ENCODE assay signal across 26 mouse cellular contexts in the genomic region with DNA sequence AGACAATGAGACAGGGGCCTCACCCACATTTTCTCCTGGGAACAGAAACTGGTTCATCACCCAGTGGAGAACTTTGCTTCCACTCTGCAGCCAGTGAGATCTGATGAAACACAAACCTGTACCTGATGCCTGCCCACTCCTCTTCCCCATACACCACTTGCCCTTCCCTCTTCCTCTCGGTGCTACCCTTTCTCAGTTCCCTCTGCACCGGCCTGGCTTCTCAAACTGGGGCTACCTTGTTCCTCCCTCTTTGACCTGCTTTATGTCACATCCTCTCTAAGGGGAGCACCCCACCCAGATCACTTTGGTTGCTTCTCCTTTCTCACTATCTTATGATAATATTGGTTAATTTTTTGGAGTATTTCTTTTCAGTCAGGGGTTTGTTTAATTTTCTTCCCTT. TPM values are rescaled to one million over a fixed set of nuclear protein-coding genes. Genes with fewer than 3 reads are reported as not detected.
DNase-seq lines count a peak whose midpoint lies in the region; ATAC-seq and TF ChIP-seq lines count a peak whose summit lies in the region.
"Had no signal": no experiment of that assay in that cellular context is flagged by ENCODE, and none has a peak within 500 bp of the region (broad histone marks: within the 10 kb centered on the region; RNA-seq: fewer than 3 reads in every experiment).

No protein-coding gene starts in this region.

- TF ChIP-seq CTCF in CH12.LX (conservative IDR thresholded peaks at IDR 0.05 in 1 of 2, IDR thresholded peaks at IDR 0.05 in 1 of 2; ENCODE audit: low read depth in 2 of 2, low read length in 2 of 2), result no peak

- no peak overlapping the region for H3K9ac ChIP-seq in liver, embryonic 13.5 days
- H3K9ac ChIP-seq in CH12.LX (ENCODE audit: insufficient read depth, low read depth), result no peak overlapping the region
- H3K9ac ChIP-seq: heart, embryonic 12.5 days; limb, embryonic 13.5 days; liver, embryonic 14.5 days had no signal

- H3K36me3 ChIP-seq in liver, embryonic 13.5 days, result no peaks in the 10 kb centered on the region
- no peaks in the 10 kb centered on the region for H3K36me3 ChIP-seq in CH12.LX (replicated peaks in 1 of 2; ENCODE audit: control insufficient read depth in 1 of 2, insufficient read depth in 1 of 2, low read length in 1 of 2)
- H3K36me3 ChIP-seq: forebrain, embryonic 10.5 days; heart, embryonic 12.5 days; limb, embryonic 13.5 days had no signal

- H3K4me3 ChIP-seq in liver, embryonic 13.5 days (replicated peaks), result no peak overlapping the region
- H3K4me3 ChIP-seq in CH12.LX (replicated peaks in 1 of 3; ENCODE audit: low read depth in 2 of 3, low read length in 2 of 3, poor library complexity in 1 of 3), result no peak overlapping the region
- H3K4me3 ChIP-seq: forebrain, embryonic 10.5 days; heart, embryonic 12.5 days; limb, embryonic 13.5 days had no signal

- no peaks in the 10 kb centered on the region for H3K9me3 ChIP-seq in liver, embryonic 13.5 days (replicated peaks)
- no peaks in the 10 kb centered on the region for H3K9me3 ChIP-seq in CH12.LX (replicated peaks; ENCODE audit: low read length)
- H3K9me3 ChIP-seq: forebrain, embryonic 10.5 days; heart, embryonic 12.5 days; limb, embryonic 13.5 days had no signal

- peak overlapping the region; percentile 13; the same call in 1 of the 2 replicates for H3K27ac ChIP-seq in liver, embryonic 13.5 days
- no peak overlapping the region for H3K27ac ChIP-seq in CH12.LX (ENCODE audit: insufficient read depth, low read depth)
- H3K27ac ChIP-seq: forebrain, embryonic 10.5 days; hindbrain, postnatal 0 days; limb, embryonic 13.5 days; liver, embryonic 14.5 days had no signal

- TF ChIP-seq POLR2A in CH12.LX (IDR thresholded peaks at IDR 0.05; ENCODE audit: low read depth, low read length), result no peak

- WGBS in liver, embryonic 13.5 days (ENCODE audit: insufficient replicate concordance), result 57% methylated on average over 2 of the region's 2 CpGs

- no peak for DNase-seq in liver, embryonic 13.5 days
- DNase-seq in liver, result no peak
- peak; percentile 68 for DNase-seq in A20 (ENCODE audit: low read depth, low spot score)
- DNase-seq in CH12.LX (ENCODE audit: extremely low read depth), result peak; percentile 57
- no peak for DNase-seq in layer of hippocampus, adult 8-10 months (ENCODE audit: low spot score in 2 of 2)
- DNase-seq in adrenal gland, postnatal 36 days, result no peak
- DNase-seq: adrenal gland, postnatal 25 days; cerebellum, adult 9-11 months; heart, postnatal 14 days; kidney, adult 9 months; kidney, postnatal 36 days; lung, postnatal 14 days; thymus, postnatal 14 days had no signal

- TF ChIP-seq EP300 in CH12.LX (IDR thresholded peaks at IDR 0.05; ENCODE audit: low read length), result 0 out of 2 replicates have a peak, but pooled peaks have one; percentile 13

- ATAC-seq in liver, embryonic 13.5 days (ENCODE audit: low read depth), result no peak
- peak; percentile 92 for ATAC-seq in monocyte, adult 5-6 weeks (replicated peaks; ENCODE audit: insufficient number of reproducible peaks, low FRiP score, low TSS enrichment, poor library complexity, severe bottlenecking)
- ATAC-seq: forebrain, embryonic 16.5 days; hindbrain, postnatal 0 days; intestine, embryonic 16.5 days; midbrain, embryonic 16.5 days had no signal

- peaks cover 16% of the 10 kb centered on the region for H3K4me1 ChIP-seq in liver, embryonic 13.5 days (replicated peaks)
- H3K4me1 ChIP-seq in CH12.LX (ENCODE audit: control insufficient read depth in 1 of 2, insufficient read depth in 2 of 2), result peaks cover 7 to 55% of the 10 kb centered on the region in 2 experiments; a peak in 3 of 4 replicates
- H3K4me1 ChIP-seq: limb, embryonic 13.5 days had no signal

- no peaks in the 10 kb centered on the region; the same call in 1 of the 2 replicates for H3K79me2 ChIP-seq in CH12.LX (replicated peaks; ENCODE audit: control insufficient read depth, extremely low read depth, insufficient read depth, poor library complexity, severe bottlenecking)

- H3K27me3 ChIP-seq in liver, embryonic 13.5 days, result no peaks in the 10 kb centered on the region
- no peaks in the 10 kb centered on the region for H3K27me3 ChIP-seq in CH12.LX (replicated peaks)
- H3K27me3 ChIP-seq: heart, embryonic 12.5 days; limb, embryonic 13.5 days had no signal

- H3K4me2 ChIP-seq in liver, embryonic 13.5 days, result no peak overlapping the region
- H3K4me2 ChIP-seq in CH12.LX (ENCODE audit: insufficient read depth, low read depth, poor library complexity, severe bottlenecking), result no peak overlapping the region
- H3K4me2 ChIP-seq: heart, embryonic 12.5 days; limb, embryonic 13.5 days had no signal

- dilution Hi-C loops in CH12.LX (cut with MboI; ENCODE audit: extremely low pct_ligation_motif_present, extremely low pct_unique_long_range_greater_than_20kb, low sequenced_read_pairs), result no loop called here

- in situ Hi-C loops in CH12.LX (cut with MboI; ENCODE audit: low pct_ligation_motif_present, low pct_unique_long_range_greater_than_20kb, low sequenced_read_pairs), result no loop called here

- no peak for TF ChIP-seq RAD21 in CH12.LX (IDR thresholded peaks at IDR 0.05; ENCODE audit: low read depth, low read length)

TF ChIP-seq in CH12.LX, 34 proteins besides CTCF, POLR2A, EP300 and RAD21:
- TF ChIP-seq NRF1 (IDR thresholded peaks at IDR 0.05; ENCODE audit: low read depth, low read length) (no peak), PAX5 (IDR thresholded peaks at IDR 0.05; ENCODE audit: low read length) (no peak), IRF4 (IDR thresholded peaks at IDR 0.05; ENCODE audit: low read depth, low read length) (no peak; the same call in 1 of the 2 replicates), USF1 (IDR thresholded peaks at IDR 0.05; ENCODE audit: low read depth, low read length) (no peak), JUN (IDR thresholded peaks at IDR 0.05; ENCODE audit: insufficient read depth, low read depth, low read length) (no peak), ELF1 (IDR thresholded peaks at IDR 0.05; ENCODE audit: low read depth, low read length) (no peak), SMC3 (IDR thresholded peaks at IDR 0.05; ENCODE audit: low read depth, low read length) (no peak), TCF12 (IDR thresholded peaks at IDR 0.05; ENCODE audit: low read depth, low read length) (no peak)

RNA-seq across cellular contexts. Expression of gene Zbtb46, which starts 23.0 kb away (rescaled TPM):
- polyA plus RNA-seq in liver, embryonic 13.5 days (2015; fragmentation: Nextera tagmentation; extraction: Ambion mirVana), result 10.2 and 10.7 TPM in 2 replicates
- total RNA-seq in CH12.LX (2012; rRNA removed), result 4.1 and 9.3 TPM in 2 replicates
- 6.2 and 6.7 TPM in 2 replicates for total RNA-seq in CH12.LX (2014; rRNA removed)
- 5.3 and 6.0 TPM in 2 replicates for polyA plus RNA-seq in CH12.LX (2012; ENCODE audit: insufficient read length, low read depth)
- total RNA-seq in monocyte, adult 5-6 weeks (2017), result 2.3 to 4.3 TPM (median 3.8 TPM) in 3 replicates
- 10 to 100 TPM in 1 of 4 experiments, 1 to 10 TPM in 3; 7.9 to 10.4 (median 9.3) TPM for total RNA-seq in layer of hippocampus, adult 8-10 months (2022)
- total RNA-seq in adrenal gland, postnatal 36 days (2021), result 10 to 100 TPM; 16.7 to 17.5 TPM

RNA-seq across cellular contexts. Expression of gene Lime1, which starts 56.4 kb away (rescaled TPM):
- 5.1 and 6.0 TPM in 2 replicates for polyA plus RNA-seq in liver, embryonic 13.5 days (2015; fragmentation: Nextera tagmentation; extraction: Ambion mirVana)
- 59.7 and 61.8 TPM in 2 replicates for total RNA-seq in CH12.LX (2012; rRNA removed)
- 61.5 and 67.0 TPM in 2 replicates for total RNA-seq in CH12.LX (2014; rRNA removed)
- 70.7 and 73.9 TPM in 2 replicates for polyA plus RNA-seq in CH12.LX (2012; ENCODE audit: insufficient read length, low read depth)
- total RNA-seq in monocyte, adult 5-6 weeks (2017), result 55.7 to 137 TPM (median 104 TPM) in 3 replicates
- total RNA-seq in layer of hippocampus, adult 8-10 months (2022), result 10 to 100 TPM; 31.4 to 58.3 (median 42.7) TPM
- 10 to 100 TPM; 13.4 to 18.1 TPM for total RNA-seq in adrenal gland, postnatal 36 days (2021)

RNA-seq across cellular contexts. Expression of gene Abhd16b, which starts 56.8 kb away (rescaled TPM):
- polyA plus RNA-seq in liver, embryonic 13.5 days (2015; fragmentation: Nextera tagmentation; extraction: Ambion mirVana), result 0.06 TPM in 2 replicates
- total RNA-seq in CH12.LX (2012; rRNA removed) (0.13 TPM in 1 of 2 replicates, not detected in the other), CH12.LX (2014; rRNA removed) (not detected in 2 replicates)
- 0.45 TPM in 1 of 2 replicates, not detected in the other for polyA plus RNA-seq in CH12.LX (2012; ENCODE audit: insufficient read length, low read depth)
- total RNA-seq in monocyte, adult 5-6 weeks (2017), result not detected in 3 replicates
- total RNA-seq in layer of hippocampus, adult 8-10 months (2022), result not detected
- not detected for total RNA-seq in adrenal gland, postnatal 36 days (2021)
- total RNA-seq: adrenal gland, postnatal 25 days; gastrocnemius, postnatal 4 days; heart, postnatal 14 days; hindbrain, postnatal 0 days; left cerebral cortex, adult 18-20 months; left cerebral cortex, postnatal 25 days had no signal
- polyA plus RNA-seq: forebrain, embryonic 10.5 days; forebrain, embryonic 16.5 days; heart, embryonic 12.5 days; midbrain, embryonic 16.5 days; neural tube, embryonic 14.5 days had no signal

Comparison
In these comparisons a context has a peak if more than half of its experiments do, and no peak if none do; other contexts are left out.
1. DNase-seq: peak in A20 (single experiment) and CH12.LX (single experiment); none in liver, embryonic 13.5 days (single experiment), liver (single experiment), layer of hippocampus, adult 8-10 months (0 of 2) and adrenal gland, postnatal 36 days (0 of 2).